Mouse (Mus musculus) G1E (cell line): Measurements from ENCODE around the gene Mmgt2. TPM values are rescaled to one million over a fixed set of nuclear protein-coding genes. Genes with fewer than 3 reads are reported as not detected.

Experiments used
- ATAC-seq: 2 replicates; pipeline ENCODE4 v1.8.0; 2016; ENCODE audit warnings: mild to moderate bottlenecking; ENCODE audit not compliant: insufficient number of reproducible peaks, poor library complexity, low FRiP score, severe bottlenecking; ENCODE audit errors: extremely low read depth
- DNase-seq: peaks from one replicate; pipeline ENCODE4 v3.0.0; 2012; ENCODE audit warnings: low spot score
- H3K27me3 ChIP-seq: 2 replicates; pipeline ENCODE4 v1.6.1; 2012; ENCODE audit warnings: mild to moderate bottlenecking, low read length, inconsistent platforms; ENCODE audit not compliant: insufficient read depth
- H3K36me3 ChIP-seq: replicated peaks from 2 replicates; pipeline ENCODE3; 2012; ENCODE audit warnings: mild to moderate bottlenecking, inconsistent platforms
- H3K4me1 ChIP-seq: 2 replicates; pipeline ENCODE4 v1.6.1; 2012; ENCODE audit warnings: low read depth, low read length, inconsistent platforms, mixed read lengths; ENCODE audit not compliant: insufficient read depth
- H3K4me3 ChIP-seq: 2 replicates; pipeline ENCODE4 v1.5.1; 2012; ENCODE audit warnings: low read depth, mild to moderate bottlenecking, inconsistent platforms, low read length, moderate library complexity, mixed read lengths
- H3K9me3 ChIP-seq: replicated peaks from 2 replicates; pipeline ENCODE4 v1.6.1; 2012; ENCODE audit warnings: inconsistent platforms
- CTCF ChIP-seq: IDR thresholded peaks from 2 replicates; pipeline ENCODE4 v1.5.1; 2012; ENCODE audit warnings: low read depth, low read length, inconsistent platforms, mixed read lengths
- GATA1 ChIP-seq: IDR thresholded peaks from 2 replicates; pipeline ENCODE4 v1.6.1; 2012; ENCODE audit warnings: borderline replicate concordance, low read length, inconsistent platforms, mixed read lengths
- GATA2 ChIP-seq: IDR thresholded peaks from 2 replicates; pipeline ENCODE4 v1.6.1; 2012; ENCODE audit warnings: low read depth, low read length, inconsistent platforms, borderline replicate concordance
- POLR2AphosphoS5 ChIP-seq: IDR thresholded peaks from 2 replicates; pipeline ENCODE4 v1.6.1; 2012; ENCODE audit warnings: low read depth, low read length, inconsistent platforms; ENCODE audit not compliant: insufficient replicate concordance
- TAL1 ChIP-seq: conservative IDR thresholded peaks from 2 replicates; pipeline ENCODE4 v1.6.1; 2012; ENCODE audit warnings: low read depth, low read length, inconsistent platforms, mixed read lengths
- polyA plus RNA-seq: library from polyadenylated mRNA; stranded (reverse); fragments of >175 nt; gene quantifications from 2 replicates; pipeline ENCODE4 v1.2.3, GENCODE M21; 2012
- total RNA-seq, 2 experiments: library from RNA; stranded (forward) in 1 of 2; stranded (reverse) in 1 of 2; fragments of 200-1000 nt in 1 of 2; fragments of >200 nt in 1 of 2; fragmentation: Nextera tagmentation in 1 of 2; gene quantifications; 2 replicates each; pipeline ENCODE4 v1.2.3; 2014 to 2017

The Mmgt2 gene
- total and polyA plus RNA-seq, 3 experiments: 7.9 to 24.3 (median 8.2) TPM

DNA sequence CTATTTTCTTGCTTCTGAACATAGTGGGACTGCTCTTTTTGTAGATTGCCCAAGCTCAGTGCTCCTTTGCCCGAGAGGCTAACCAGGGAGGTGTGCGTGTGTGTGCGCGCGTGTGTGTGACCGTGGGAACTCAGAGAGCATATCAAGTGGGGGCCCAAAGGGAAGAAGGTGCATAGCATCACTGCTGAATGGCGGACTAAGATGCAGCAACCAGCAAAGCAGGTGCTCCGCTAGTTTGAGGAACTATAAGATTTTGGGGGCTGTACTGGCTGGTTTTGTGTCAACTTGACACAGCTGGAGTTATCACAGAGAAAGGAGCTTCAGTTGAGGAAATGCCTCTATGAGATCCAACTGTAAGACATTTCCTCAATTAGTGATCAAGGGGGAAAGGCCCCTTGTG, 27.4 kb upstream of the Mmgt2 start:
- 0 out of 2 replicates have a peak, but pooled peaks cover 2% of the 10 kb centered on the region for H3K9me3 ChIP-seq
- H3K4me1 ChIP-seq: no peaks in the 10 kb centered on the region
- ATAC-seq (no peak), DNase-seq (no peak)
- no peak overlapping the region for H3K4me3 ChIP-seq
- TF ChIP-seq GATA1 (no peak), POLR2AphosphoS5 (no peak), CTCF (no peak), GATA2 (no peak), TAL1 (no peak)
- H3K27me3 ChIP-seq: peaks cover 44% of the 10 kb centered on the region
- H3K36me3 ChIP-seq: no peaks in the 10 kb centered on the region

GRCm38 (mm10) chr11:62621586-62622283, 26.7 kb upstream of the Mmgt2 start:
- TF ChIP-seq POLR2AphosphoS5: no peak
- no peak for TF ChIP-seq GATA1
- TF ChIP-seq TAL1: no peak
- TF ChIP-seq GATA2: no peak
- no peak for TF ChIP-seq CTCF
- H3K9me3 ChIP-seq: 0 out of 2 replicates have a peak, but pooled peaks cover 1% of the 10 kb centered on the region
- DNase-seq (no peak), ATAC-seq (no peak)
- H3K4me3 ChIP-seq: no peak overlapping the region
- H3K4me1 ChIP-seq: no peaks in the 10 kb centered on the region
- H3K36me3 ChIP-seq: no peaks in the 10 kb centered on the region
- H3K27me3 ChIP-seq: peaks cover 44% of the 10 kb centered on the region

- H3K36me3 ChIP-seq: no peaks in the 10 kb centered on the region
- H3K9me3 ChIP-seq: no peaks in the 10 kb centered on the region
- ATAC-seq: no peak
- H3K4me1 ChIP-seq: no peaks in the 10 kb centered on the region
- H3K4me3 ChIP-seq: no peak overlapping the region
- TF ChIP-seq POLR2AphosphoS5: no peak
- TF ChIP-seq CTCF: no peak
- no peak for TF ChIP-seq GATA1
- no peak for TF ChIP-seq GATA2
- TF ChIP-seq TAL1: no peak
- peaks cover 52% of the 10 kb centered on the region for H3K27me3 ChIP-seq
- no peak for DNase-seq
These were observed 25.6 kb upstream of the Mmgt2 start for GRCm38 (mm10) chr11:62622850-62623249.

GRCm38 (mm10) chr11:62624341-62625291, 23.8 kb upstream of the Mmgt2 start:
- H3K4me3 ChIP-seq: no peak overlapping the region
- peaks cover 51% of the 10 kb centered on the region for H3K27me3 ChIP-seq
- H3K36me3 ChIP-seq: no peaks in the 10 kb centered on the region
- TF ChIP-seq CTCF (no peak), POLR2AphosphoS5 (no peak), GATA1 (no peak)
- H3K9me3 ChIP-seq: no peaks in the 10 kb centered on the region
- peaks cover 5% of the 10 kb centered on the region for H3K4me1 ChIP-seq
- ATAC-seq (no peak), DNase-seq (no peak)

DNA sequence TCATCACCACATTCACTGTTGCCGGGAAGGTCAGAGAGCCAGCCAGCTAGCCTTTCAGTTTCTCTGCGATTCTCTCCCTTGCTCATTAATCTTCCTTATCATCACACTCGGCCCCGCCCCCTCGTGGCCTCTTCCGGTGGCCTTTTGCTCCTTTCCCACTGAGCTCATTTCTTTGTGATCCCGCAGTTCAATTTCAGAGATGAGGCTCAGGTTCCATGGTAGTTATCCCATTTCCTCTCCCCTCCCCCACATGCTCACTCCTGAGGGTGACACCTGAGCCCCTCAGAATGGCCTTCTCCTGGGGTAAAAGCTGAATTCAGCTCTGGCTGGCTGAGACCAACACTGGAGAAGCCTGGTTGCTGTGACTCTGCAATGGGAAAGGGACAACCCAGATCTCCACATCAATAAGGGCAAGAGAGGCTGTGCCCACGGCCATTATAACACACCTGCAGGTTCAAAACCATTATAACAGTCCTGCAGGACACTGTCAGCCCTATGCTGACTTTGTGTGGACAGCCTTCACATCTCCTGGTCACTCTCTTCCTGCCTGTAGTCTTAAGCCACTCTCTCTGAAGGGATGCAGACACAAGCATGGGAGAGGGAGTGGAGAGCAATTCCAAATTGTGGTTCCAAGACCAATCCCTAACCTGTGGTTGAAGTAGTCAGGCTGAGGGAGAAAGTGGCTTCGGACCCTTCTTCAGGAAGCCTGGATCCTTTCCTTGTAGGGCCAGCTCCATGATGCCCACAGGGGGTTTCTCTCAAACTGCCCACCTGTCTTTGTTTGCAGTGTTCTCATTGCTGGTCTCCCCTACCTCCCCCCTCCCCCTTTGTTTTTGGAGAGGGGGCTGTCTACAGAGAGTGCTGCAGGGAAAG, 18.9 kb upstream of the Mmgt2 start:
- Histone ChIP-seq H3K4me1 (peaks cover 8% of the 10 kb centered on the region), H3K4me3 (no peak overlapping the region), H3K27me3 (peaks cover 50% of the 10 kb centered on the region), H3K9me3 (no peaks in the 10 kb centered on the region), H3K36me3 (no peaks in the 10 kb centered on the region)
- no peak for TF ChIP-seq CTCF
- TF ChIP-seq TAL1: no peak
- TF ChIP-seq GATA1: no peak
- no peak for TF ChIP-seq GATA2
- TF ChIP-seq POLR2AphosphoS5: no peak
- DNase-seq (no peak), ATAC-seq (no peak)

DNA sequence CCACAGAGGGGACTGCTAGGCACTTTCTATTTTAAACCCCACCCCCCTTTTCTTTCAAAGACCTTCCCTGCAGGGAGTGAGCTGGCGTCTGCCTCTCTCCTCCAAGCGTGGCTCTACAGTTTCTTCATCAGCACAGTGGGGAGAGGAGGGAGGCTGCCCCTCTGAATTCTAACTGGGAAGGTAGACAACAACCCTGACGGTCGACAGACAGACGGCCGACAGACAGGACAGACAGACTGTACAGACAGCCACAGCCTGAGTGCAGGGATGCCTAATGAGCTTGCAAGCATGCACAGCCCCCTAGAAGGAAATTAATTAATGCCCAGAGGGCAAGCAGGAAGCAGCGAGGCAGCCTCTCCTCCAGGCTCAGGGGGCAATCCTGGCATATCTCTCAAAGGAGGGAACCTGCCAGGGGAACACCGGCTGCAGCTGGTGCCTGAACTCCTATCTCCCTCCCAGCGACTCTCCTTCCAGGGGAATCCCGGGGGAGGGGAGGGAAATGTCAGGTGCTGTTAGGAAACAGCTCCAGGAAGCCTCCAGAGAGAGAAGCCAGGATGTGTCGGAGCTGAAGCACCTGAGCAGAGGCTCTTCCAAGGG, 18.1 kb upstream of the Mmgt2 start:
- H3K9me3 ChIP-seq: no peaks in the 10 kb centered on the region
- no peak overlapping the region for H3K4me3 ChIP-seq
- DNase-seq: no peak
- TF ChIP-seq TAL1 (no peak), GATA1 (no peak), CTCF (no peak), POLR2AphosphoS5 (no peak), GATA2 (no peak)
- ATAC-seq: no peak
- peaks cover 44% of the 10 kb centered on the region for H3K27me3 ChIP-seq
- H3K4me1 ChIP-seq: peaks cover 8% of the 10 kb centered on the region
- no peaks in the 10 kb centered on the region for H3K36me3 ChIP-seq
